Mouse (Mus musculus): ENCODE data around the gene Rcvrn.

Gene Rcvrn

DNA sequence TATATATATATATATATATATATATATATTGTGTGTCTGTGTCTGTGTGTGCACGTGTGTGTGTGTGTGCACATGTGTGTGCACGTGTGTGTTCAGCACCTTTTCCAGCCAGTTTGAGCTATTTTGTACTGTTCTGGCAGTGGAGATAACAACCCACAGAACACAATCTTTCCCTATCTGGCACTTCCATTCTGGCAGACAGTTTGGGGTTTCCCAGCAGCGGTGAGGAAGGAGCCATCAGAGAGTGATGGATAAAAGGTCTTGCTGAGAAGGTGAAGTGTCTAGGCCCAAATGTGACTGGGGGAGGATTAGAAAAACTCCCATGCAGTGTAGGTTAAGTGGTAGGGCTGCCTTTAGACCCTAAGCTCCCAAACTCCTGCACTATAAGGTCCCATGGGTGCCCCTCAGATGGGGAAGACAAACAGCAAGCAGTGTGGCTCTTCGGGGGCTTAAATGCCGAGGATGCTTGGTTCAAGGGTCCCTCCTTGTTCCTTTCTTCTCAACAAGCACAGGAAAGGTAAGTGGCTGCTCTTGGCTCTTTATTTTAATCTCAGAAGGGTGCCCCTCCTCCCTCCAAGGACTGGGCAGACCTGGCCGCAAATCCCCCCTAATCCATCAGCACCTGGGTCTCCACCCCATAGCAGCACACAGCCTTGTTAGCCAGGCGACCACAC lies at the start of gene Rcvrn:
TSS of gene Rcvrn (plus strand) at position 624 of the 674 bp plus-strand sequence.
- no peak for TF ChIP-seq GATA4 (IDR thresholded peaks at IDR 0.05; ENCODE audit: insufficient replicate concordance, low read length)

DNA sequence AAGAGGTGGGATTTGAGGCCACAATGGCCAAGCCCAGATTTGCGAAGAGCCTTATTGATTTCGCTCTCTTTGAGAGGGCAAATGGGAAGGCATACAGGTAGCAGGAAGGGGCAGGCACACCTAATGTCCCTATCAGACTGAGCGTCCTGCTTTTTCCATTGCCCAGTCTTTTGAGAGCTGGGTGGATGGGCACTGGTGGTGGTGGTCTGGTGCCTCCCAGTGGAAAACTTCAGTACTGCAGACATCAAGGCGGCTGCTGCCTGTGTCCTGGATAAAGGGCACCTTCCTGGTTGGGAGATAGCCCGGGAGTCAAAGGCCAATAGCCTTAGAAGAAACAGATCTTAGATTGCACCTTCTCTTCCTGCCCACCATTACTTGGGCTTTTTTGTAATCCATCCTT lies 47.4 kb upstream of the Rcvrn start:
- peak; percentile 45; the same call in 1 of the 2 replicates for TF ChIP-seq GATA4 (IDR thresholded peaks at IDR 0.05; ENCODE audit: insufficient replicate concordance, low read length)

DNA sequence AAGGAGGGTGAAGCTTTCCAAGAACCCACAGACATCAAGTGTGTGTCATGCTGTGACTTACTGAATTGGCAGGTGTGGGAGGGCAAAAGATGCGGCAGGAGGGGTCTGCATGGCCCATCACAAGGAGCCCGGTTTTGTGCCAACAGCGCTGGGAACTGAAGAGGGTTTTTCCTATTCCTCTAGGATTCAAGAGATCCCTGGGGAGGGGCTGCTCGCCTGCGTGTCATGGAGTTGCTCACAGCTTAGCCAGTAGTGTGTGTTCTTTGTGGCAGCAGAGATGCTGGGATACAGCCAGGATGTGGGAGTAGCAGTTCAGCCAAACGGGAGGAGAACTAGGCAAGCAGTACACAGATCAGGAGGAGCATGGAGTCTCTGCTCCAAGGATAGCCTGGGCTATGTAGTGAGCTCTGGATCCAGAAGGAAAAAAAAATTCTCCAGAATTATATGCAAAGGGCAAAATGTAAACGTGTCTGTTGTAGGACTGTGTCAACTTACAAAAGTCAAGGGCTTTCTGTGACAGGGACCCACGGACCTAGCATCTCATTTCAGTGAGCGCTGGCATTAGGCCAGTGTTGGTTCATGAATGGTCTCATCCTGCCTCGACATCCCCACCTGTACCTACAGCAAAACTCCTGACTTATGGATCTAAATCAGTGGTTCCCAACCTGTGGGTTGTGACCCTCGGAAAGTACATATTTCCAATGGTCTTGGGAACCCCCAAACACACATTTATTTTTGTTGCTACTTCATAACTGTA lies 46.3 kb upstream of the Rcvrn start:
- TF ChIP-seq GATA4 (IDR thresholded peaks at IDR 0.05; ENCODE audit: insufficient replicate concordance, low read length) = no peak

DNA sequence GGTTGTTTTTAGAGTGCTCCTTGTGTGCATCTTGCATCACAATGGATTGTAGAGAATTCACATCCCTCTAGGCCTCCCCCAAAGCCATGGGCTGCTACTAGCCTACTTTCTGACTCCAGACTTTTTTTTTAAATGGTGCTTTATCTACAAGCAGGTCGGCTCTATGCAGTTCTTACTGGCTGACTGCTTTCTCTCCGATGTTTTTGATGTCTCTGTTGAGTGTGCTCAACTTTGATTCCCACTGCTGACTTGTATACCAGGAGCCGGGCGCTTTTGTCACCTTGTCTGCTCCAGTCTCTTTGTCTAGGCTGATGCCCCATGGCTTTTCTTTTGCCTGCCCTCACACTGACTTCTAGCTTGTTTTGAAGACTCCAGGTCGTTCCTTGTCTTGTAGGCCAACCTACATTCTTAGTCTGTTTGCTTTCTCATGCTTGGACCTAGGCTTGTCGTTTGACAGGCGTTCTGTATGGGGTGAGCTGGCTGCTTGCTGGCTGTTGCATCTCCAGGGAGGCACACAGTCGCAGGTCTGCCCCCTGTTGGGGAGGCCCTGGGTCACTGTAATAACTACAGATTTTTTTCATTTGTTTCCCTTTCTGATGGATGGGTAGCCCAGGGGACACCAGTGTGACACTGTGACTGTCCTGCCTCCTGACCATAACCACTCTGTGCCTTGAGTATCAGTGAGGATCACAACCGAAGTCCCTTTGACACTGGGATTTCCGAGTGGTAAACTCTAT lies 45.0 kb upstream of the Rcvrn start:
- TF ChIP-seq GATA4 (IDR thresholded peaks at IDR 0.05; ENCODE audit: insufficient replicate concordance, low read length) = no peak

DNA sequence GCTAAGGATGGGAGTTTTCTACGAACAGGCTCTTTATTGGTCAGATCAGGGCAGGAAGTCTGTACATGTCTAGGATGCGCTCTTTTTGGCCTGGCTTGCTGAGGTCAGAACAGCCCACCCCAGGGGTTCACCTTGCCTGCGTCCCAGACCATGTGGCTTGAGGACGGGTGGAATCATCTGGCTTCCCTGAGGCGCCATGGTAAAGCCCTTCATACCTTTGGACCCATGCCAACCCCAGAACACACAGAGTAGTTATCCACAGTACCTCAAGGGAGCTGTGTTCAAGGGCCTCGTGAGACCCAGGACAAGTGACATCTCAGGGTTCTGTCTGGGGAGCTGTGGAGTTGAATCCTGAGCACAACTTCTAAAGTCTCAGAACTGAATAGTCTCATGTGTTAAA lies 43.4 kb upstream of the Rcvrn start:
- TF ChIP-seq GATA4 (IDR thresholded peaks at IDR 0.05; ENCODE audit: insufficient replicate concordance, low read length) = no peak

DNA sequence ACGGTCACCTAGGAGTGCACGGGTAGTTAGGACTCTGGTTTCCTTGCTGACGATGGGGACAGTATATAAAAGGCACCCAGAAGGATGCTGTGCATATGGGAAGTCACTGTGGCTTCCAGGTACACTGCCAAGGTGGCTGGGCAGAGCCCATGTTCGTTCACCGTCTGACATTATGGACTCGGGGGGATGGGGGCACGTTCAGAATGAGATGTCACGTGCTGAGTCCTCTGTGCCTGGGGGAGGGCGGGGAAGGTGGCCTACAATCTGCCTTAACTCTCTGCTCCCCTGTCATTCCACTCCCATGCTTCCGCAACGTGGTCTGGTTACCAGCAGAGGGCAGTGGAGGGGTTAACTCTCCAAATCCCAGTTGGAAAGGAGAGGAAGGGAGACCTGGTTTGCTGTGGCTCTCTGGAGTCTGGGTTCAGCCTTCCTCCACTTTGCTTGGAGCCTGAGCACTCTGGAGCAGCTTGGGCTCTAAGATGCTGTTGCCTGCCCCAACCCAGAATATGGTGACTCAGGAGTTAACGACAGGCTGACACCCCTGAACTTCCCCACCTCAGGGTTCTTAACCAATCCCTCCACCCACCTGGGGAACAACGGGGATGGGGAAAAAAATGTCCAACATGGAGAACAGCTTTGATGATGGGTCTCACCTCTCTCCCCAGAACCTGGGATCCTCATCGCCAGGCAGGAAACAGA lies 42.8 kb upstream of the Rcvrn start:
- no peak for TF ChIP-seq GATA4 (IDR thresholded peaks at IDR 0.05; ENCODE audit: insufficient replicate concordance, low read length)

DNA sequence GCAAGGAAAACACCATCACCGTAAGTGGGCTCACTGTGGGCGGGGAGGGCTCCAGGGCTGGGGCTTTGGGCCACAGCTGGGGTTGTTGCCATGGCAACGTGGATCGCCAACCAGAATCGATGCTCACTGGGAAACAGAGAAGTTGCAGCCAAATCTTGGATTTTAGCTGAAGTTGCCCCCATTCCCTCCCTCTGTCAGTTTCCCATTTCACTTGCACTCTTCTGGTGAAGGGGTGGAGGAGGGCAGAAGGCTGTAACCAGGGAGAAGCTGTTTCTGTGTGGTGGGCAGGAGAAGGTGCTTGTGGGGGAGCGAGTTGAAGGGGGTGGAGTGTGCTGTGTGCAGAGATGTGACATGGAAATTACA lies 42.3 kb upstream of the Rcvrn start:
- no peak for TF ChIP-seq GATA4 (IDR thresholded peaks at IDR 0.05; ENCODE audit: insufficient replicate concordance, low read length)

DNA sequence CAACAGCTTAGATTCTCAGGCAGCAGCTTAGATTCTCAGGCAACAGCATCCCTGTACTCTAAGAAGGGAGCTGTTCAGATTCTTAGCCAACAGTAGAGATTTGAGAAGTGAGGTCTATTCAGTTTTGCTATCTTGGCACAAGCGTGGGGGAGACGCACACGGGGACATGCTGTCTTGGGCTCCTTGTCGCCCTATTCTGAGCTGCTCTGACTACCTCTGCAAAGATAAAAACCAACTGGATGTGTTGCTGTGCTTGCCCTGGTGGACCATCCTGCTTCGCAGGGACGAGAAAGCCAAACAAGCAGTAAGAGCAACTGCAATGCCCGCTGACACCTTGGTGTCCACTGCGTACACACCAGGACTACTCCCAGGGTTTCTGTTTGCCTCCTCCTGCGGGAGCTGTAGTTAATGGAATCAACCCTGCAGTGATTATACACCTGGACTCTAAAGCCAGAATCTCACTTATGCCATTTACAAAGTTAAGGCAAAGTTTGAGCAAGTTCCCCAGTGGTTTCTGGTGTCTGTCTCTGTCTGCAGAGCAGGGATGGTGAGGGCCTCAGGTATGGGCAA lies 41.5 kb upstream of the Rcvrn start:
- no peak for TF ChIP-seq GATA4 (IDR thresholded peaks at IDR 0.05; ENCODE audit: insufficient replicate concordance, low read length)

DNA sequence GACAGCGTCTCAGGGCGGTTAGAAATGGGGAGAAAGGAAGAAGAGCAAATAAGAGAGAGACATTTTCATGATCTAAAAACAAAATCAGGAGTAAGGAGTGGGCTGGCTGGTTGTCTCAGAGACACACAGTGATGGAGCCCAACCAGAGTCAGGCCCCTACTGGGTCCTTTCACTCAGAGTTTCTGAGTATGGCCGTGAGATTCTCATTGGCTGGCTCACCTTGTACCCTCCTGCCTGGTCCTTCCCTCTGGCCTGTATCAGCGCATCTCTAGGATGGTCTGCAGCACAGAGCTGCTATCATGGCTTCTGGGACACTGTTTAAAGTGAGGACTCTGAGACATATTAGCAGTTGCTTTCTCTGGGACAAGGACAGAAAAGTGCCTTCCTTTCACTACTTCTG lies 40.6 kb upstream of the Rcvrn start:
- TF ChIP-seq GATA4 (IDR thresholded peaks at IDR 0.05; ENCODE audit: insufficient replicate concordance, low read length) = no peak

DNA sequence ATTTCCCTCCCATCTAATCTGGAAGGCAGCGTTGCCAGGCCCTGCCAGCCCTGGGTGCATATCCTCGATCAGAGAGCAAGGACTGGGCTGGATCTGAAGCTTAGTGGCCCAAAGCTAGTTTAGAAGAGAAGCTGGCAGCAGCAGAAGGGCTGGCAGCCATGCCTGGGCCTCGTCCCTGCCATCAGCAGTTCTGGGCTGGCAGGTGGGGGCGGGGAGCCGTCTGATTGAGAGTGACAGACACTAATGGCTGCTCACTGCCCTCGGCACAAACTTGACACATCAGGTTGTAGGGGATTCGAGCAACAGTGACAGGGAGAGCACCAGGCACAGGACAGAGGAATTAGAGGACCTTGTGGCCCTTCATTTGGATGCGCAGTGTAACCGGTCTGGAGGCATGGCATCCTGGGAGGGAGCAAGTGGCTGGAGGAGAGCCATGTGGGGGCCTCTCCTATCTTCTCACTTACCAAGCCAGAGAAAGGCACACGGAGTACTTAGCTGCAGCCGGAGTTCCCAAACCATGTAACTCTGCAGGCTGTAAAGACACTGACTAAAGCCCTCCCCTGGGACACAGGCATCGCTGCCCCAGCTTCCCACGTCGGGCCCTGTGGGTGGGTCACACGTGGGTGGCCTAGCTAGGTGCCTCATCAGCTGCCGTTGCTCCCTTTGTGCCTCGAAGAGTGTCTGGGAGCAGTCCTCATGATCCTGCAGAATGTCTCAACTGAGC lies 39.7 kb upstream of the Rcvrn start:
- no peak for TF ChIP-seq GATA4 (IDR thresholded peaks at IDR 0.05; ENCODE audit: insufficient replicate concordance, low read length)

DNA sequence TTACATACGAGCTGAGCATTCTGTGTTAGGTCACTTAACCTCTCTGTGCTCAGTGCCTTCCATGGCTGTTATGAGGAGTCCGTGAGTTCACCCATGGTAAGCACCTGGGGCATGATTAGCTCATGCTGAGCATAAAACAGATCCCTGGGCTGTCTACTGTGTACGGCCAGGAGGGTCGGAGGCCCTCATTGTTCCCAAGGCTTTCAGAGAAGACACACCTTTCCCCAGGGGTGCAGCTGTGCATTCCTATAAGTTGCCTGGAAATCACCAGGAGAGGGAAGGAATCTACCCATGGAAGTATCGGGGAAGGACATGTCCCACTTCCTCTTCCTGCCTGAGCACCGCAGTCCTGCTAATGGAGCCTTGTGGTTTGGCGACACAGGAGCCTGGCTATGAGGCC lies 38.8 kb upstream of the Rcvrn start:
- no peak for TF ChIP-seq GATA4 (IDR thresholded peaks at IDR 0.05; ENCODE audit: insufficient replicate concordance, low read length)

DNA sequence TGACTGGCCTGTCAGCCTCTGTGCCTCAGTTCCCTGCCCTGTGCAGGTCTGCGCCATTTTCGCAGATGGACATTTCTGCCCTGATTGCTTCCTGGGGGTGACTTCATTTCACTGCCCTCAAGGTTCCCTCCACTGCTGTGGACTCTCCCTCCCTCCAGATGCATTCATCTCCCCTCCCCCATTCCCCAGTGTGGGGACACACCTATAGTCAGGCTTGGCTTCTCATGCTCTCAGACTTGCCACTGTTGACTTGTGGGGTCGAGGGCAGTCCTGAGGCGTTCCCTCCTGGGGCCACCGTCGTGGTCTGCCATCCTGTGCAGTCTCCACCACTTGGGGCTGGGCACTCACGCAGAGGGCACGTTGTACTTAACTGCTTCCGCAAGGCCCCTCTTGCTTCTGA lies 38.3 kb upstream of the Rcvrn start:
- no peak for TF ChIP-seq GATA4 (IDR thresholded peaks at IDR 0.05; ENCODE audit: insufficient replicate concordance, low read length)

DNA sequence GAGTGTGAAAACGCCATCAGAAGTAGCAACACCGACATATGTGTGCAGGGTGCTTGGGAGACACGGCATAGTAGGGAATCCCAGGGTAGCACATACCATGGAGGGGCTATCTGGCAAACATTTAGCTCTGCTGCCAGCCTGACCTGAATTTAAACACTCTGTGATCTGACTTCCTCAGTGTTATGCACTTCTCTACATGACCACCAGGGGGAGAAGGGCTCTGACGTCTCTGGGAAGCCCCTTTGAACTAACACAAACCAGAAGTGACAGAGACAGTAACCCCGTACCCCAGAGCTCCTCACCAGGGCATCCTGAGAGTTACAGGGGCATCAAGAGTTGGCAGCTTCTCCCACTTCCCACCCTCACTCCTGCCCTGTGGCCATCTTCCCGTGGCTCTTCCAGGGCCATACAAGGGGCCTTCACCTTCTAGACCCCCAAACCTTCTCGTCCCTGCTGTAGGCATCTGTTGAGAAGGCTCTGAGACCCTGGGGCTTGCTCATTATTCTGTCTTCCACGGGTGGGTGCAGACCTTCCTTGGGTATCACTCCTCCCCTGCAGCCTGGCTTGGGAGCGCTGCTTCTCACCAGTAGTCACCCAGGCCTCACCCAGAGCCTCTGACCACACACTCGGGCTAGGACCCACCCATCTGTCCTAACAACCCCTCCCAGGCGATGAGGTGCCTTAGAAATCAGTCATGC lies 37.3 kb upstream of the Rcvrn start:
- no peak for TF ChIP-seq GATA4 (IDR thresholded peaks at IDR 0.05; ENCODE audit: insufficient replicate concordance, low read length)

DNA sequence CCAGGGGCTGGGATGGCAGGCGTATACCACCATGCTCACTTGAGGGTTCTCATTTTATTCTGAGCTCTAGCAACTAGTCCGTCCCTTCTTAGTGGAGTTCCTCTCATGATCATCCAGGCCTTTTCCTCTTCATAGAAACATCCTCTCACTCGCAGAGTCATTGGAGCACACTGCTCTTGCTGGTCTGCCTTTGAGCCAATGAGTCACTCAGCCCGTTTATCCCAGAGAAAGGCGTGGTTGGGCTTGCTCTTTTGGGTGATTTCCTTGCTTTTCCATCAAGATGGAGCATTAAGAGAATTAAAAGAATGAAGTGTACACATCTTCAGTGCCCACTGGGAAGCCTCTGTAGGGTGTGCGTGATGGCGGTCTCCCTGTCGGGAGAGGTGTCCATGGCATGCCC lies 33.7 kb upstream of the Rcvrn start:
- no peak for TF ChIP-seq GATA4 (IDR thresholded peaks at IDR 0.05; ENCODE audit: insufficient replicate concordance, low read length)
